Mouse (Mus musculus) forebrain, embryonic 13.5 days (tissue): ENCODE results near the gene Acot2. TPM values are rescaled to one million over a fixed set of nuclear protein-coding genes. Genes with fewer than 3 reads are reported as not detected.
"Not testable (repeated sequence)": the region's sequence is repeated elsewhere in the genome, so short reads cannot be mapped to it uniquely, and the experiment has no call there.

ENCODE experiments used
- ATAC-seq: fragments of 200-750 bp; cut with Nextera tagmentation; 2 replicates; pipeline ENCODE4 v1.8.0; 2017
- H3K27ac ChIP-seq: fragments of 300-500 bp; sonication (generic); 2 replicates; pipeline ENCODE4 v1.5.1; 2015; ENCODE audit warnings: inconsistent platforms, mild to moderate bottlenecking, moderate library complexity
- H3K27me3 ChIP-seq: fragments of 300-500 bp; sonication (generic); 2 replicates; pipeline ENCODE4 v1.6.1; 2015; ENCODE audit warnings: mild to moderate bottlenecking, inconsistent platforms
- H3K36me3 ChIP-seq: fragments of 300-500 bp; sonication (generic); 2 replicates; pipeline ENCODE4 v1.6.1; 2015; ENCODE audit warnings: mild to moderate bottlenecking, inconsistent platforms; ENCODE audit not compliant: poor library complexity, severe bottlenecking
- H3K4me1 ChIP-seq: fragments of 300-500 bp; sonication (generic); 2 replicates; pipeline ENCODE4 v1.6.1; 2015; ENCODE audit warnings: inconsistent platforms
- H3K4me2 ChIP-seq: fragments of 300-500 bp; sonication (generic); 2 replicates; pipeline ENCODE4 v1.6.1; 2015; ENCODE audit warnings: inconsistent platforms, mild to moderate bottlenecking, moderate library complexity
- H3K4me3 ChIP-seq: fragments of 300-500 bp; sonication (generic); 2 replicates; pipeline ENCODE4 v1.5.1; 2015; ENCODE audit warnings: mild to moderate bottlenecking, inconsistent platforms
- H3K9ac ChIP-seq: fragments of 300-500 bp; sonication (generic); 2 replicates; pipeline ENCODE4 v1.6.1; 2015; ENCODE audit warnings: mild to moderate bottlenecking, inconsistent platforms
- H3K9me3 ChIP-seq: fragments of 300-500 bp; sonication (generic); replicated peaks from 2 replicates; pipeline ENCODE4 v1.6.1; 2016; ENCODE audit warnings: inconsistent platforms
- WGBS: fragments of 180-500 bp; shearing (Covaris S2); methylation state at CpG from one replicate; pipeline ENCODE4 v1.1.7; 2015; 5-methylcytosine and 5-hydroxymethylcytosine counted together
- polyA plus RNA-seq: library from polyadenylated mRNA; unstranded; fragments of >200 nt; fragmentation: Nextera tagmentation; extraction: Ambion mirVana; gene quantifications from 2 replicates; pipeline ENCODE4 v1.2.1, GENCODE M21; 2015

Gene Acot2
- polyA plus RNA-seq, 1 experiment from 2014 or later = 9.9 TPM

- H3K4me1 ChIP-seq, H3K9ac ChIP-seq, H3K27me3 ChIP-seq, H3K36me3 ChIP-seq, ATAC-seq, H3K4me3 ChIP-seq, H3K4me2 ChIP-seq, H3K27ac ChIP-seq: not testable (repeated sequence)
- 83% methylated on average over 8 of the region's 8 CpGs for WGBS
- peaks cover 11% of the 10 kb centered on the region for H3K9me3 ChIP-seq
Observed at GRCm38 (mm10) chr12:83999237-83999636, 11.6 kb downstream of the Acot2 start.

GRCm38 (mm10) chr12:84000418-84000817 lies 12.8 kb downstream of the Acot2 start:
- no peak overlapping the region for H3K9ac ChIP-seq
- no peak overlapping the region for H3K27ac ChIP-seq
- H3K27me3 ChIP-seq = no peaks in the 10 kb centered on the region
- H3K4me3 ChIP-seq = no peak overlapping the region
- no peak overlapping the region for H3K4me2 ChIP-seq
- 89% methylated on average over 3 of the region's 3 CpGs for WGBS
- ATAC-seq = no peak
- peaks cover 11% of the 10 kb centered on the region for H3K9me3 ChIP-seq
- no peaks in the 10 kb centered on the region for H3K36me3 ChIP-seq
- H3K4me1 ChIP-seq = no peaks in the 10 kb centered on the region

DNA sequence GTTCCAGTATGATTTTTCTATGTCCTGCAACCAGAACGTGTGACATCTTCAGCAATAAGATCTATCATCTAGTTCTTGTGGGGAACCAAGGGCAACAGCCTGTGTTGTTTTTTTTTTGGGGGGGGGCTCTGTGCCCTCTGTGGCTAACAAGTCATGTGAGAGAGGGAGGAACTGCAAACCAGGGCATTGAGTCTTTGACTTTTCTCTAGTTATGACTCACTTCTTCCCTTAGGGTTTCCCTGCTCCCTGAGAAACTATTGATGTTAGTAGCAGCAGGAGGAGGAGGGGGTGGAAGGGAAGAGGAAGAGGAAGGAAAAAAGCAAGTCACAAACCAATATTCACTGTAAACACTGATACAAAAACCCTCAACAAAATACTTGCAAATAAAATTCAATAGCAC lies 16.2 kb downstream of the Acot2 start:
- Histone ChIP-seq H3K27me3 (no peaks in the 10 kb centered on the region), H3K4me2 (no peak overlapping the region), H3K4me1 (peaks cover 5% of the 10 kb centered on the region), H3K36me3 (no peaks in the 10 kb centered on the region), H3K27ac (no peak overlapping the region), H3K4me3 (no peak overlapping the region), H3K9me3 (peaks cover 11% of the 10 kb centered on the region), H3K9ac (no peak overlapping the region)
- ATAC-seq = no peak
- 91% methylated on average over 1 of the region's 1 CpGs for WGBS

- peaks cover 36% of the 10 kb centered on the region for H3K4me1 ChIP-seq
- H3K27me3 ChIP-seq = no peaks in the 10 kb centered on the region
- no peaks in the 10 kb centered on the region for H3K36me3 ChIP-seq
- ATAC-seq = no peak
- H3K4me3 ChIP-seq = no peak overlapping the region
- WGBS = 89% methylated on average over 12 of the region's 12 CpGs
- H3K4me2 ChIP-seq = 0 out of 2 replicates have a peak overlapping the region, but pooled peaks have one; percentile 65
- no peaks in the 10 kb centered on the region for H3K9me3 ChIP-seq
- H3K27ac ChIP-seq = peak overlapping the region; percentile 31; the same call in 1 of the 2 replicates
- no peak overlapping the region for H3K9ac ChIP-seq
Observed at GRCm38 (mm10) chr12:84008251-84008650, 20.6 kb downstream of the Acot2 start.

DNA sequence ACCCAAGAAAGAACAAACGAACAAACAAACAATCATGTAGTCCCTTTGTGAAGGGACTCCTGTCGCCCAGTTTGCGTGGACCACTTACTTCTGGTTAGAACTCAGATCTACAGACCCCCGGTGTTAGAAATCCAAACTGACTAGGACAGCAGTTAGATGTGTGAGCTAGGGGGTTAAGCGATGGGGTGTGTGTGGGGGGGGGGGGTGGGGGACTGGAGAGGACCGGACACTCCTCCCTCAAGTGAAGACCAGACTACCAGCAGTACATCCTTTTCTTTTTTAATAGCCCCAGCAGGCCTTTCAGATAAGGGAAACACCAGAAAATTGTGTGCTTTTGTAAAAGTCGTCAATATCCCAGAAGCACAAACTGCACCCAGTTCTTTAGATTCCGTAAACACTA lies 21.1 kb downstream of the Acot2 start:
- Histone ChIP-seq H3K4me3 (peak overlapping the region; percentile 48), H3K27ac (peak overlapping the region; percentile 31), H3K4me2 (peak overlapping the region; percentile 65), H3K9ac (peak overlapping the region; percentile 70; the same call in 1 of the 2 replicates), H3K36me3 (no peaks in the 10 kb centered on the region), H3K9me3 (no peaks in the 10 kb centered on the region), H3K27me3 (no peaks in the 10 kb centered on the region), H3K4me1 (peaks cover 36% of the 10 kb centered on the region)
- 51% methylated on average over 8 of the region's 8 CpGs for WGBS
- ATAC-seq = no peak

GRCm38 (mm10) chr12:84009171-84009965 lies 21.7 kb downstream of the Acot2 start, which contains the start of gene Acot1:
TSS of gene Acot1 (plus strand) at chr12:84009490.
- H3K4me3 ChIP-seq = peak within 1 kb of the TSS; percentile 48
- WGBS = under 1% methylated on average over 48 of the region's 70 CpGs
- peaks cover 36% of the 10 kb centered on the region for H3K4me1 ChIP-seq
- H3K36me3 ChIP-seq, H3K9me3 ChIP-seq, H3K27me3 ChIP-seq: not testable (repeated sequence)
- peak within 1 kb of the TSS; percentile 70 for H3K9ac ChIP-seq
- H3K27ac ChIP-seq = peak within 1 kb of the TSS; percentile 31
- peak; percentile 94 for ATAC-seq
- peak within 1 kb of the TSS; percentile 65 for H3K4me2 ChIP-seq

DNA sequence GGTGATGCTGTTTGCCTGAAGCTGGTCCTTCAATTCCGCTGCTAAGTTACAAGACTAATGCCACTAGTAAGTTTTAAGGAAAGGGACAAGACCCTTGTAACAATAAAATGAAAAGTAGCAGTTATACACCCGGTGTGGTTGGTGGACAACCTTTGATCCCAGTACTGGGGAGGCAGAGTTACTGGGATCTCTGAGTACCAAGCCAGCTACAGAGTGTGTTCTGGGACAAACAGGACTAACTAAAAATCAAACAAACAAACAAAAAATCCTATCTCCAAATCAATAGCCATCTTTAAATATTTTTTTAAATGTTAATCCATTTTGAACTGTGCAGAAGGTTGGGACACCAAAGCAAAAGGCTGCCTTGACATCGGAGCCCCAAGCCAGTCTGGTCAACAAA lies 22.5 kb downstream of the Acot2 start:
- no peak overlapping the region for H3K27ac ChIP-seq

GRCm38 (mm10) chr12:84011251-84012040 lies 23.8 kb downstream of the Acot2 start:
- H3K4me1 ChIP-seq = peaks cover 36% of the 10 kb centered on the region
- peak overlapping the region; percentile 49 for H3K9ac ChIP-seq
- 18% methylated on average over 12 of the region's 12 CpGs for WGBS
- H3K4me3 ChIP-seq = peak overlapping the region; percentile 48
- peak overlapping the region; percentile 68 for H3K27ac ChIP-seq
- H3K27me3 ChIP-seq = no peaks in the 10 kb centered on the region
- H3K36me3 ChIP-seq = no peaks in the 10 kb centered on the region; the same call in 1 of the 2 replicates
- H3K9me3 ChIP-seq = no peaks in the 10 kb centered on the region
- ATAC-seq = peak; percentile 82
- H3K4me2 ChIP-seq = peak overlapping the region; percentile 65

More for the DNA sequence above, 22.5 kb downstream of the Acot2 start:
- H3K27me3 ChIP-seq = no peaks in the 10 kb centered on the region
- WGBS = 79% methylated on average over 3 of the region's 3 CpGs
- H3K9ac ChIP-seq = peak overlapping the region; percentile 43
- no peaks in the 10 kb centered on the region; the same call in 1 of the 2 replicates for H3K36me3 ChIP-seq
- peak overlapping the region; percentile 48 for H3K4me3 ChIP-seq
- peaks cover 36% of the 10 kb centered on the region for H3K4me1 ChIP-seq
- peak overlapping the region; percentile 65 for H3K4me2 ChIP-seq
- no peak for ATAC-seq
- H3K9me3 ChIP-seq = no peaks in the 10 kb centered on the region

DNA sequence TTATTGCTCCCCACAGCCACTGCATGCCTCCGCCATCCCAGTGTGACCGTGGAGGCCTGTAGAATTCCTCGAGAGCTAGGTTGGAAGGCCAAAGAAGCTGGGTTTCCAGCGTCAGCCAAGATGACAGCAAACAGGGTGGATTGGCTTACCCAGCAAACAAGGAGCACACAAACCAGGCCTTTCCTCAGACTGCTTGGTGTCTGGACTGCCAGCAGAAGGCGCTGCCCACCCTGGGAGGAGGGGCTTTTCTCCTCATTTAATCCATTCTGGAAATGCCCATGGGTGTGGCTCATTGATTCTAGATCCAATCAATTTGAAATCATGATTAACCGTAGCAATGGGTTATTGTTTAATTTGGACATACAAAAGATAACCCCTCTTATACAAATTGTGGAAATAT lies 25.5 kb downstream of the Acot2 start:
- no peaks in the 10 kb centered on the region for H3K9me3 ChIP-seq
- H3K27ac ChIP-seq = peak overlapping the region; percentile 31; the same call in 1 of the 2 replicates
- H3K36me3 ChIP-seq = peaks cover 6% of the 10 kb centered on the region
- H3K4me2 ChIP-seq = no peak overlapping the region
- H3K4me1 ChIP-seq = peaks cover 36% of the 10 kb centered on the region
- no peaks in the 10 kb centered on the region for H3K27me3 ChIP-seq
- no peak for ATAC-seq
- 66% methylated on average over 6 of the region's 6 CpGs for WGBS
- no peak overlapping the region for H3K4me3 ChIP-seq
- H3K9ac ChIP-seq = no peak overlapping the region

DNA sequence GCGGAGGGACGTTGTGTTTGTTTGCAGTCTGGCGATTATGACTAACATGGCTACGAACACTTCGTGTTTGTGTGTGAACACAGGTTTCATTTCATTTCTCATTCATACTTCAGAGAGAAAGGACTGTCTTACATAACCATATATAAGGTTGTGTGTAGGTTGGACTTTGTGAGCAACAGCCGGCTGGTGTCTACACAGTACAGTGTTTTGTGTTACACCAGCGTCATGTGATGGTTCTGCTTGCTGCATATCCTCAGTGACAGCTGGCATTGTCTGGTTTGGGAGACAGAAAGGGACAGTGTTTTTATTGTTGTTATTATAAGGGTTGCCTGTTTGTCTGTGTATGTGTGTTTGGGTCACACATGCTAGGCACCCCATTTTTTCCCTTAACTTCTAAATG lies 26.0 kb downstream of the Acot2 start:
- H3K9me3 ChIP-seq = no peaks in the 10 kb centered on the region
- H3K36me3 ChIP-seq = peaks cover 6% of the 10 kb centered on the region
- H3K4me1 ChIP-seq = peaks cover 33% of the 10 kb centered on the region
- H3K4me2 ChIP-seq = no peak overlapping the region
- H3K27ac ChIP-seq = no peak overlapping the region
- H3K9ac ChIP-seq = no peak overlapping the region
- H3K27me3 ChIP-seq = no peaks in the 10 kb centered on the region
- 95% methylated on average over 7 of the region's 7 CpGs for WGBS
- H3K4me3 ChIP-seq = no peak overlapping the region
- no peak for ATAC-seq

DNA sequence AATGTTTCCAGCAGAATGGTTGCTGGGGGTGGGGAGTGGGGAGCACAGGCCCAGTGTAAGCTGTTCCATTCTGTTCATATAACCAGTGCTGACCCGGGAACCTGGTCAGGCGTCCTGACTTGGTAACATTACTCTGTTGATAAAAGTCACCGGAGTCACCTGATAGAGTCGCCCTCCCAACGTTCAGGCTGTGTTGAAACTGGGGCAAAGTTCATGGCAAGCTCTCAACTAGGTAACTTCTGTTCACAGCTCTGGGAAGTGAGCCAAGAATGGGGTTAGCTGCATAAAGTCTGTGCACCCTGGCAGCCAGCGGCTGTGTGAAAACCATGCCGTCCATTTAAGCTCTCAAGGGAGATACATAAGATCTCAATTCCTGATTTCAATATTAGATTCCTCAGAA lies 32.9 kb downstream of the Acot2 start:
- H3K4me2 ChIP-seq, H3K27me3 ChIP-seq, ATAC-seq, H3K4me3 ChIP-seq, H3K9me3 ChIP-seq, H3K4me1 ChIP-seq, H3K27ac ChIP-seq, H3K9ac ChIP-seq, H3K36me3 ChIP-seq: not testable (repeated sequence)
- WGBS = 70% methylated on average over 7 of the region's 7 CpGs

- not testable (repeated sequence) for H3K4me1 ChIP-seq, H3K36me3 ChIP-seq, H3K9me3 ChIP-seq, H3K4me3 ChIP-seq, H3K4me2 ChIP-seq, H3K27ac ChIP-seq, H3K9ac ChIP-seq, ATAC-seq, H3K27me3 ChIP-seq
- WGBS = 92% methylated on average over 4 of the region's 4 CpGs
Observed at GRCm38 (mm10) chr12:84022266-84022665, 34.6 kb downstream of the Acot2 start.
